12 mouse cellular contexts compared by ENCODE assay signal in genomic region chr12:100728646-100729485, GRCm38 (mm10). TPM values are rescaled to one million over a fixed set of nuclear protein-coding genes. Genes with fewer than 3 reads are reported as not detected.
DNase-seq lines count a peak whose midpoint lies in the region; ATAC-seq lines count a peak whose summit lies in the region.
"Had no signal": no experiment of that assay in that cellular context is flagged by ENCODE, and none has a peak within 500 bp of the region (broad histone marks: within the 10 kb centered on the region; RNA-seq: fewer than 3 reads in every experiment).

No protein-coding gene starts in this region.

- peak overlapping the region; percentile 3; the same call in 1 of the 2 replicates for H3K4me3 ChIP-seq in heart, embryonic 16.5 days (ENCODE audit: low read length)
- no peak overlapping the region for H3K4me3 ChIP-seq in heart, embryonic 11.5 days (ENCODE audit: low read depth, low read length)
- H3K4me3 ChIP-seq: forebrain, embryonic 13.5 days; heart, embryonic 13.5 days; midbrain, embryonic 15.5 days had no signal

- no peak overlapping the region for H3K27ac ChIP-seq in heart, embryonic 16.5 days (ENCODE audit: low read length)
- H3K27ac ChIP-seq in heart, embryonic 11.5 days (ENCODE audit: low read depth, low read length) = no peak overlapping the region
- H3K27ac ChIP-seq: forebrain, embryonic 13.5 days; heart, embryonic 13.5 days; midbrain, embryonic 15.5 days had no signal

- H3K27me3 ChIP-seq in heart, embryonic 16.5 days (ENCODE audit: control insufficient read depth, insufficient read depth, low read length) = no peaks in the 10 kb centered on the region
- no peaks in the 10 kb centered on the region for H3K27me3 ChIP-seq in heart, embryonic 11.5 days (ENCODE audit: control insufficient read depth, insufficient read depth, low read length)
- H3K27me3 ChIP-seq: forebrain, embryonic 13.5 days; heart, embryonic 13.5 days; midbrain, embryonic 15.5 days had no signal

- H3K9me3 ChIP-seq in heart, embryonic 16.5 days (replicated peaks; ENCODE audit: control insufficient read depth, low read length) = no peaks in the 10 kb centered on the region
- no peaks in the 10 kb centered on the region for H3K9me3 ChIP-seq in heart, embryonic 11.5 days (replicated peaks; ENCODE audit: control insufficient read depth, low read length)
- H3K9me3 ChIP-seq: forebrain, embryonic 13.5 days; heart, embryonic 13.5 days; midbrain, embryonic 15.5 days had no signal

- ATAC-seq in heart, embryonic 16.5 days (replicated peaks; ENCODE audit: extremely low read depth, insufficient read depth, low FRiP score) = no peak
- no peak for ATAC-seq in heart, embryonic 11.5 days (replicated peaks; ENCODE audit: insufficient number of reproducible peaks, low FRiP score, low TSS enrichment)
- peak; percentile 47 to 51 for ATAC-seq in hematopoietic stem cell, adult 5-6 weeks (replicated peaks in 1 of 2; ENCODE audit: insufficient read depth in 1 of 2, low FRiP score in 2 of 2, low TSS enrichment in 1 of 2, low read depth in 1 of 2, poor library complexity in 2 of 2, severe bottlenecking in 2 of 2)
- peak; percentile 38 for ATAC-seq in megakaryocyte, adult 5-6 weeks (ENCODE audit: poor library complexity, severe bottlenecking)
- no peak for ATAC-seq in inflammation-experienced regulatory T-cells, adult 6 months
- ATAC-seq: forebrain, embryonic 13.5 days; midbrain, embryonic 15.5 days had no signal

- 60% methylated on average over 14 of the region's 14 CpGs for WGBS in heart, embryonic 16.5 days
- WGBS in heart, embryonic 11.5 days (ENCODE audit: insufficient replicate concordance) = 65% methylated on average over 14 of the region's 14 CpGs

- peaks cover 6% of the 10 kb centered on the region; the same call in 1 of the 2 replicates for H3K4me1 ChIP-seq in heart, embryonic 16.5 days (ENCODE audit: control insufficient read depth, insufficient read depth, low read length)
- peaks cover 1% of the 10 kb centered on the region; the same call in 1 of the 2 replicates for H3K4me1 ChIP-seq in heart, embryonic 11.5 days (ENCODE audit: control insufficient read depth, insufficient read depth, low read length)

- H3K4me2 ChIP-seq in heart, embryonic 16.5 days (ENCODE audit: low read depth, low read length) = peak overlapping the region; percentile 35
- H3K4me2 ChIP-seq in heart, embryonic 11.5 days = no peak overlapping the region
- H3K4me2 ChIP-seq: forebrain, embryonic 13.5 days; heart, embryonic 13.5 days; midbrain, embryonic 15.5 days had no signal

- peak; percentile 56 for DNase-seq in thymus, postnatal 14 days
- no peak for DNase-seq in embryo, embryonic 11 days
- no peak for DNase-seq in urinary bladder, adult 18-20 months (ENCODE audit: low spot score in 2 of 2)
- DNase-seq: kidney, adult 18-20 months had no signal

- H3K36me3 ChIP-seq in heart, embryonic 16.5 days (ENCODE audit: control insufficient read depth, insufficient read depth) = no peaks in the 10 kb centered on the region
- no peaks in the 10 kb centered on the region for H3K36me3 ChIP-seq in heart, embryonic 11.5 days (ENCODE audit: control insufficient read depth, insufficient read depth, low read length)
- H3K36me3 ChIP-seq: heart, embryonic 13.5 days; midbrain, embryonic 15.5 days had no signal

- H3K9ac ChIP-seq in heart, embryonic 16.5 days (ENCODE audit: low read length) = no peak overlapping the region
- H3K9ac ChIP-seq in heart, embryonic 11.5 days (ENCODE audit: low read depth, low read length) = no peak overlapping the region
- H3K9ac ChIP-seq: forebrain, embryonic 13.5 days; heart, embryonic 13.5 days; midbrain, embryonic 15.5 days had no signal

RNA-seq across cellular contexts. Expression of gene Rps6ka5, which starts 2.1 kb away (rescaled TPM):
- polyA plus RNA-seq in heart, embryonic 16.5 days (2015; fragmentation: Nextera tagmentation; extraction: Ambion mirVana) = 4.2 and 4.4 TPM in 2 replicates
- polyA plus RNA-seq in heart, embryonic 11.5 days (2014; fragmentation: Nextera tagmentation; extraction: Ambion mirVana) = 4.7 and 6.1 TPM in 2 replicates
- 67.8 and 70.4 TPM in 2 replicates for total RNA-seq in hematopoietic stem cell, adult 5-6 weeks (2017)
- total RNA-seq in megakaryocyte, adult 5-6 weeks (2015) = 18.2 and 19.4 TPM in 2 replicates
- 30.9 and 37.6 TPM in 2 replicates for total RNA-seq in megakaryocyte, adult 5-6 weeks (2017)
- polyA plus RNA-seq in inflammation-experienced regulatory T-cells, adult 6 months (2017; shearing (Covaris generic)) = 1 to 10 TPM; 3.1 to 6.5 (median 5.4) TPM

RNA-seq across cellular contexts. Expression of gene Dglucy, which starts 50.0 kb away (rescaled TPM):
- 5.1 and 6.3 TPM in 2 replicates for polyA plus RNA-seq in heart, embryonic 16.5 days (2015; fragmentation: Nextera tagmentation; extraction: Ambion mirVana)
- polyA plus RNA-seq in heart, embryonic 11.5 days (2014; fragmentation: Nextera tagmentation; extraction: Ambion mirVana) = 1.6 and 2.0 TPM in 2 replicates
- total RNA-seq in hematopoietic stem cell, adult 5-6 weeks (2017) = 4.6 and 16.3 TPM in 2 replicates
- total RNA-seq in megakaryocyte, adult 5-6 weeks (2015) = 21.3 and 25.9 TPM in 2 replicates
- total RNA-seq in megakaryocyte, adult 5-6 weeks (2017) = 33.3 and 35.6 TPM in 2 replicates
- 10 to 100 TPM; 12.6 to 19.5 (median 14.1) TPM for polyA plus RNA-seq in inflammation-experienced regulatory T-cells, adult 6 months (2017; shearing (Covaris generic))

Comparison
In these comparisons a context has a peak if more than half of its experiments do, and no peak if none do; other contexts are left out.
1. ATAC-seq: peak in hematopoietic stem cell, adult 5-6 weeks (2 of 2) and megakaryocyte, adult 5-6 weeks (single experiment); none in heart, embryonic 16.5 days (single experiment), heart, embryonic 11.5 days (single experiment) and inflammation-experienced regulatory T-cells, adult 6 months (single experiment).